Comparison of ENCODE assay signal across 11 mouse cellular contexts in the genomic region with DNA sequence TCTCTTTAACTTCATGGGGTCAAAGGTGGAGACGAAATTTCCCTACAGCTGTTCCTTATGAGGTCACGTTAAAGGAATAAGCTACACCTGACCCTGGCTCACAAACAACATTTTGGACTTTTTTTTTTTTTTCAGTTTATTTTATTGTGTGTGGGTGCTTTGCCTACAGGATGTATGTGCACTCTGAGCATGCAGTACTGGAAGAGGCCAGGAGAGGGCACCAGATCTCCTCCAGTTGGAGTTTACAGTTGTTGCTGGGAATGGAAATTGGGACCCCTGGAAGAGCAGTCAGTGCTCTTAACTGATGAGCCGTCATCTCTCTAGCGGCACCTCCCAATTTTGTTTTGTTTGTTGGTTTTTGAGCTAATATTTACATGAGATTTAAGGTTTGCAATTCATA. TPM values are rescaled to one million over a fixed set of nuclear protein-coding genes. Genes with fewer than 3 reads are reported as not detected.
DNase-seq lines count a peak whose midpoint lies in the region; ATAC-seq and TF ChIP-seq lines count a peak whose summit lies in the region.
"Had no signal": no experiment of that assay in that cellular context is flagged by ENCODE, and none has a peak within 500 bp of the region (broad histone marks: within the 10 kb centered on the region; RNA-seq: fewer than 3 reads in every experiment).

No protein-coding gene starts in this region.

- POLR2A ChIA-PET in Patski (lab: Charles Lee): no interaction called here

- H3K4me3 ChIP-seq in hindbrain, postnatal 0 days (ENCODE audit: low read length): no peak overlapping the region
- no peak overlapping the region for H3K4me3 ChIP-seq in hindbrain, embryonic 10.5 days
- H3K4me3 ChIP-seq: hindbrain, embryonic 13.5 days; midbrain, embryonic 12.5 days had no signal

- no peak for DNase-seq in hindbrain, postnatal 0 days (ENCODE audit: low spot score)
- no peak for DNase-seq in hindbrain, embryonic 10.5 days (ENCODE audit: low spot score)
- DNase-seq in retina, embryonic 14.5 days (ENCODE audit: low spot score): peak; percentile 39
- DNase-seq in retina, postnatal 1 day: no peak
- DNase-seq in Patski (ENCODE audit: low read depth, low spot score): no peak
- peak; percentile 29 for DNase-seq in splenic B cell, adult 2 months (ENCODE audit: low read depth, low spot score)
- DNase-seq in heart, adult 9 months (ENCODE audit: low spot score in 2 of 2): no peak
- DNase-seq in kidney, adult 18-20 months: no peak
- DNase-seq: gastrocnemius, postnatal 36 days had no signal

- no peaks in the 10 kb centered on the region for H3K4me1 ChIP-seq in hindbrain, postnatal 0 days (ENCODE audit: insufficient read depth, low read length)
- no peaks in the 10 kb centered on the region for H3K4me1 ChIP-seq in hindbrain, embryonic 10.5 days (replicated peaks)
- H3K4me1 ChIP-seq: hindbrain, embryonic 13.5 days; midbrain, embryonic 12.5 days had no signal

- no peaks in the 10 kb centered on the region for H3K36me3 ChIP-seq in hindbrain, postnatal 0 days (ENCODE audit: insufficient read depth, low read length)
- H3K36me3 ChIP-seq in hindbrain, embryonic 10.5 days: no peaks in the 10 kb centered on the region
- H3K36me3 ChIP-seq in splenic B cell, adult 2 months (ENCODE audit: control insufficient read depth, insufficient read depth, low read length, poor library complexity, severe bottlenecking): no peaks in the 10 kb centered on the region
- H3K36me3 ChIP-seq: hindbrain, embryonic 13.5 days; midbrain, embryonic 12.5 days had no signal

- peak; percentile 52 for TF ChIP-seq CTCF in hindbrain, postnatal 0 days (IDR thresholded peaks at IDR 0.05; ENCODE audit: low read depth)
- peak; percentile 61 for TF ChIP-seq CTCF in Patski (IDR thresholded peaks at IDR 0.05)

- no peak overlapping the region for H3K27ac ChIP-seq in hindbrain, postnatal 0 days
- no peak overlapping the region for H3K27ac ChIP-seq in hindbrain, embryonic 10.5 days
- H3K27ac ChIP-seq: hindbrain, embryonic 13.5 days; midbrain, embryonic 12.5 days had no signal

- no peaks in the 10 kb centered on the region for H3K9me3 ChIP-seq in hindbrain, postnatal 0 days (ENCODE audit: low read length)
- no peaks in the 10 kb centered on the region for H3K9me3 ChIP-seq in hindbrain, embryonic 10.5 days
- H3K9me3 ChIP-seq: hindbrain, embryonic 13.5 days; midbrain, embryonic 12.5 days had no signal

- WGBS in hindbrain, postnatal 0 days: 95% methylated on average over 4 of the region's 4 CpGs
- 95% methylated on average over 4 of the region's 4 CpGs for WGBS in hindbrain, embryonic 10.5 days

- CTCF ChIA-PET in Patski (lab: Charles Lee): interaction anchor here (1.2 to 1.4 kb wide), 3 partner anchors 13 to 35 kb away, joined by 3 read pairs; no protein-coding TSS in a partner anchor

- H3K27me3 ChIP-seq in hindbrain, postnatal 0 days (ENCODE audit: insufficient read depth, low read length): no peaks in the 10 kb centered on the region
- no peaks in the 10 kb centered on the region for H3K27me3 ChIP-seq in hindbrain, embryonic 10.5 days (ENCODE audit: insufficient read depth, poor library complexity, severe bottlenecking)
- no peaks in the 10 kb centered on the region for H3K27me3 ChIP-seq in Patski
- H3K27me3 ChIP-seq in splenic B cell, adult 2 months (ENCODE audit: control insufficient read depth, insufficient read depth, low read length, poor library complexity, severe bottlenecking): no peaks in the 10 kb centered on the region
- H3K27me3 ChIP-seq: hindbrain, embryonic 13.5 days; midbrain, embryonic 12.5 days had no signal

- H3K4me2 ChIP-seq in hindbrain, postnatal 0 days (ENCODE audit: low read depth, low read length): no peak overlapping the region
- H3K4me2 ChIP-seq: hindbrain, embryonic 13.5 days; midbrain, embryonic 12.5 days had no signal

- no peak for ATAC-seq in hindbrain, postnatal 0 days
- no peak for ATAC-seq in Patski

- in situ Hi-C loops in Patski (cut with MboI; ENCODE audit: low pct_unique_long_range_greater_than_20kb): no loop called here

- no peak overlapping the region for H3K9ac ChIP-seq in hindbrain, postnatal 0 days (replicated peaks; ENCODE audit: low read length)
- H3K9ac ChIP-seq: hindbrain, embryonic 13.5 days; midbrain, embryonic 12.5 days had no signal

RNA-seq across cellular contexts. Expression of gene Phospho1, which starts 38.6 kb away (rescaled TPM):
- 5.2 and 6.3 TPM in 2 replicates for total RNA-seq in hindbrain, postnatal 0 days (2014; rRNA removed)
- 0.59 TPM in 1 of 2 replicates, not detected in the other for polyA plus RNA-seq in hindbrain, postnatal 0 days (2015; fragmentation: Nextera tagmentation; extraction: Ambion mirVana)
- polyA plus RNA-seq in hindbrain, embryonic 10.5 days (2016; fragmentation: Nextera tagmentation; extraction: Ambion mirVana): 0.42 and 0.86 TPM in 2 replicates
- polyA plus RNA-seq in Patski (2021): 2.1 TPM
- polyA plus RNA-seq: hindbrain, embryonic 13.5 days; midbrain, embryonic 12.5 days had no signal

RNA-seq across cellular contexts. Expression of gene Gngt2, which starts 51.3 kb away (rescaled TPM):
- 0.63 TPM in 1 of 2 replicates, not detected in the other for total RNA-seq in hindbrain, postnatal 0 days (2014; rRNA removed)
- polyA plus RNA-seq in hindbrain, postnatal 0 days (2015; fragmentation: Nextera tagmentation; extraction: Ambion mirVana): 2.9 and 3.9 TPM in 2 replicates
- polyA plus RNA-seq in hindbrain, embryonic 10.5 days (2016; fragmentation: Nextera tagmentation; extraction: Ambion mirVana): 7.9 and 8.4 TPM in 2 replicates
- polyA plus RNA-seq in Patski (2021): not detected

RNA-seq across cellular contexts. Expression of gene Abi3, which starts 56.6 kb away (rescaled TPM):
- 1.9 and 3.2 TPM in 2 replicates for total RNA-seq in hindbrain, postnatal 0 days (2014; rRNA removed)
- polyA plus RNA-seq in hindbrain, postnatal 0 days (2015; fragmentation: Nextera tagmentation; extraction: Ambion mirVana): 1.6 and 3.1 TPM in 2 replicates
- 3.5 and 4.4 TPM in 2 replicates for polyA plus RNA-seq in hindbrain, embryonic 10.5 days (2016; fragmentation: Nextera tagmentation; extraction: Ambion mirVana)
- not detected for polyA plus RNA-seq in Patski (2021)

Comparison
In these comparisons a context has a peak if more than half of its experiments do, and no peak if none do; other contexts are left out.
1. DNase-seq: peak in retina, embryonic 14.5 days (single experiment) and splenic B cell, adult 2 months (single experiment); none in hindbrain, postnatal 0 days (single experiment), hindbrain, embryonic 10.5 days (single experiment), retina, postnatal 1 day (single experiment), Patski (single experiment), heart, adult 9 months (0 of 2) and kidney, adult 18-20 months (single experiment).